Mouse (Mus musculus) lung, adult 2 months (tissue): ENCODE data around the gene Ctla4.

Experiments used
- CTCF ChIP-seq: fragments of 200-500 bp; IDR thresholded peaks from 2 replicates; pipeline ENCODE4 v1.5.1; 2011; ENCODE audit warnings: mild to moderate bottlenecking, low read length, control low read depth; ENCODE audit not compliant: insufficient read depth
- POLR2A ChIP-seq: fragments of 200-500 bp; IDR thresholded peaks from 2 replicates; pipeline ENCODE4 v1.6.1; 2011; ENCODE audit warnings: low read depth, mild to moderate bottlenecking, control low read depth, low read length, borderline replicate concordance; ENCODE audit errors: extremely low read depth

GRCm38 (mm10) chr1:60884611-60885010, 2.2 kb upstream of the Ctla4 start:
- no peak for TF ChIP-seq CTCF
- no peak for TF ChIP-seq POLR2A
